Mouse (Mus musculus): ENCODE measurements around the gene Psme4.

DNA sequence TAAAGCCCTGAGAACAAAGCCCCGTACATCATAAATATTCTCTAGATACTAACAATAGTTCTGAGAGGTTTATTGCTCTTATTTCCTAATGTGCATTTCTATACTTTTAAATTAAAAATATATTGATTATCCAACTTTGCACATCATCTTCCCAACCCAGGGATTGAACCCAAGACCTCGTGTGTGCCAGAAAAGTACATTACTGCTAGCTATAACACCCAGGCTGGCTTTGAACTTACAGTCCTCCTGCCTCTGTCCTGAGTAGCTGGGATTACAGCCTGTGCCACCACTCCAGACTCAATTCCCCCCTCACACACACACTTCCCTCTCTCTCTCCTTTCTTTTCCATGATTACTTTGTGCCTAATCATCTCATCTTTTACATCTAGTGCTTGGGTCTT is 116.6 kb downstream of the Psme4 start:
- TF ChIP-seq GATA1 (IDR thresholded peaks at IDR 0.05; ENCODE audit: low read length) (no peak), TAL1 (IDR thresholded peaks at IDR 0.05; ENCODE audit: low read length) (no peak)
